Mouse (Mus musculus): Measurements from ENCODE around the gene Pde4a. TPM values are rescaled to one million over a fixed set of nuclear protein-coding genes. Genes with fewer than 3 reads are reported as not detected.
A peak's percentile ranks its signal among the peaks of the same experiment; 100 is the strongest.

The Pde4a gene
- 10 to 100 TPM; 58.9 to 60.0 TPM for total RNA-seq (2021)
- 57.2 and 68.9 TPM in 2 replicates for polyA plus RNA-seq (2012; rRNA removed)
- long read RNA-seq, transcript Pde4a-203 (15 exons, 2,962 nt) = major isoform, 10 of 24 reads
- long read RNA-seq, partial matches to known transcripts = 4 of 24 reads
- long read RNA-seq, other reads (novel, unspliced or antisense) = 10 of 24 reads

DNA sequence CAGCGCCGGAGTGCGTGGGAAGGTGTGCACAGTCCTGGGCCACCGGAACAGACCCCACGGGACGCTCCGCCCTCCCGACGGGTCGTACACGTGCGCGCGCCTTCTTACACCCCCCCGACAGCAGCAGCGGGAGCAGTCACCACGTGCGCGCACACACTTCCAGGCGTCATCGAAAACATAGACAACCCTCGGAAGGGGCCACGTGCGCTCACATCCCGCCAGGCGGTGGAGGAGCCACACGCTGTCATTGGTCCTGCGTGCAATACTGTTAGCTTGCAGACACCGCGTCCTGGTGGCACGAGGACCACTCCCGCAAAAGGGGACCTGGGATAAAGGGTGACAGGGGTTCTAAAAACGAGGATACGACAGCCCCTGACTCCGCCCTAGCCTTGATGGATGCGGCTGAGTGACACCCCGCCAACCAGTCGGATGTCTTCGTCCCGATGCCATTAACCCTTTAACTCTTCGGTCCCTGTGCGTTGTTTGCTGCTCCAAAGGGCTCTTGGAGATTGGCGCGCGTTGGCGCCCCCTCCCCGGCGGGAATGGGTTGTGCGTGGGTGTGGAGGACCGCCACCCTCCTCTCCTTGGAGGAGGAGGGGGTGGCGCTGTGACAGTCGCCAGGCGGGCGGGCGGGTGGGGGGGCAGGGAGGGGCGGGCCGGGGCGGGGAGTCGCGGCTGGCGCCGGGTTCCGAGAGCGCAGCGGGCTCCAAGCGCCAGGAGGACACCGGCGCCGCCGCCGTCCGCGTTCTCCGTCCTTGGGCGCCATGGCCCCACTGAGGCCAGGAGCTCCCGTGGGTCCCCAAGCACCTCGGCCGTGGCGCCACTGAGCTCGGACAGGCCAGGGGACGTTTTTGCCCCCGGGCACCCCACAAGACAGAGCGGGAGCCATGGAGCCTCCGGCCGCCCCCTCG, at the start of gene Pde4a:
TSS of gene Pde4a (plus strand) at position 674 of the 911 bp plus-strand sequence.
- DNase-seq = peak; percentile 49 to 56
- H3K4me3 ChIP-seq = peak within 1 kb of the TSS; percentile 58
- H3K9ac ChIP-seq (ENCODE audit: low read depth, low read length) = peak within 1 kb of the TSS; percentile 81
- under 1% methylated on average over 78 of the region's 86 CpGs for WGBS
- H3K79me2 ChIP-seq (replicated peaks; ENCODE audit: control insufficient read depth, insufficient read depth, low read length) = no peaks in the 10 kb centered on the region
- peak; percentile 45; the same call in 1 of the 2 replicates for TF ChIP-seq POLR2A (IDR thresholded peaks at IDR 0.05; ENCODE audit: insufficient read depth, low read depth, low read length)
- TF ChIP-seq EP300 (IDR thresholded peaks at IDR 0.05; ENCODE audit: insufficient read depth, low read depth, low read length) = no peak
- intact Hi-C loops (cut with DNase I) = no loop called here
- peaks cover 16% of the 10 kb centered on the region for H3K4me1 ChIP-seq (ENCODE audit: control insufficient read depth, insufficient read depth, low read length)
- no peaks in the 10 kb centered on the region for H3K36me3 ChIP-seq (ENCODE audit: control insufficient read depth, insufficient read depth, low read length)
- peak within 1 kb of the TSS; percentile 31; the same call in 1 of the 2 replicates for H3K27ac ChIP-seq
- no peaks in the 10 kb centered on the region for H3K27me3 ChIP-seq (ENCODE audit: control insufficient read depth, insufficient read depth, low read length)

- intact Hi-C loops (cut with DNase I) = no loop called here
- no peak overlapping the region for H3K9ac ChIP-seq (ENCODE audit: low read depth, low read length)
- 73% methylated on average over 6 of the region's 6 CpGs for WGBS
- H3K4me1 ChIP-seq (ENCODE audit: control insufficient read depth, insufficient read depth, low read length) = no peaks in the 10 kb centered on the region
- DNase-seq = no peak
- no peak overlapping the region for H3K27ac ChIP-seq
- no peaks in the 10 kb centered on the region for H3K27me3 ChIP-seq (ENCODE audit: control insufficient read depth, insufficient read depth, low read length)
- no peak for TF ChIP-seq POLR2A (IDR thresholded peaks at IDR 0.05; ENCODE audit: insufficient read depth, low read depth, low read length)
- TF ChIP-seq CTCF (IDR thresholded peaks at IDR 0.05) = no peak
- no peak for TF ChIP-seq EP300 (IDR thresholded peaks at IDR 0.05; ENCODE audit: insufficient read depth, low read depth, low read length)
- no peak overlapping the region for H3K4me3 ChIP-seq
- no peaks in the 10 kb centered on the region for H3K36me3 ChIP-seq (ENCODE audit: control insufficient read depth, insufficient read depth, low read length)
- H3K79me2 ChIP-seq (replicated peaks; ENCODE audit: control insufficient read depth, insufficient read depth, low read length) = no peaks in the 10 kb centered on the region
These were observed 48.4 kb upstream of the Pde4a start for GRCm38 (mm10) chr9:21117073-21117472.

DNA sequence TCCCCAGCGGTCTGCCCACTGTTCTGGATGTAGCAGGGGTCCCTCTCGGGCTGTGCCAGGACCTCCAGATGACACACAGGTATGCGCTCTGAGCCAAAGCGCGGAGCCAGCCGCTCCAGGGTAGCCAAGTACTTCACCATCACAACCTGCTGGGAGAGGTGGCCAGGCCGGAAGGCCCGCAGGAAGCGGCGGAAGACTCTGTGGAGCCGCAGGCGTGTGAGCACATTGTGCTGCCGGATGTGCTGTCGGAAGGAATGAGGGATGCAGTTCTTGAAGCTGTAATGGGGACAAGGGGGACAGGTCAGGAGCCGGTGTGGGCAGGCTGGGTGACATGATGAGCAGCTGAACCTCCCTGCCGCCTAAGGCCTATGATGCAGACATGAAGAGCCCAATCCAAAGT, 44.0 kb upstream of the Pde4a start:
- WGBS = 87% methylated on average over 16 of the region's 16 CpGs
- H3K27me3 ChIP-seq (ENCODE audit: control insufficient read depth, insufficient read depth, low read length) = no peaks in the 10 kb centered on the region
- H3K4me3 ChIP-seq = no peak overlapping the region
- peaks cover 4% of the 10 kb centered on the region; the same call in 1 of the 2 replicates for H3K4me1 ChIP-seq (ENCODE audit: control insufficient read depth, insufficient read depth, low read length)
- no peak overlapping the region for H3K27ac ChIP-seq
- H3K79me2 ChIP-seq (replicated peaks; ENCODE audit: control insufficient read depth, insufficient read depth, low read length) = no peaks in the 10 kb centered on the region
- no peak for TF ChIP-seq EP300 (IDR thresholded peaks at IDR 0.05; ENCODE audit: insufficient read depth, low read depth, low read length)
- TF ChIP-seq CTCF (IDR thresholded peaks at IDR 0.05) = no peak
- no peak for TF ChIP-seq POLR2A (IDR thresholded peaks at IDR 0.05; ENCODE audit: insufficient read depth, low read depth, low read length)
- no peak for DNase-seq
- intact Hi-C loops (cut with DNase I) = no loop called here
- H3K36me3 ChIP-seq (ENCODE audit: control insufficient read depth, insufficient read depth, low read length) = no peaks in the 10 kb centered on the region
- H3K9ac ChIP-seq (ENCODE audit: low read depth, low read length) = no peak overlapping the region

GRCm38 (mm10) chr9:21124837-21125236, 40.7 kb upstream of the Pde4a start:
- DNase-seq = no peak
- WGBS = 76% methylated on average over 5 of the region's 5 CpGs
- TF ChIP-seq CTCF (IDR thresholded peaks at IDR 0.05) (no peak), POLR2A (IDR thresholded peaks at IDR 0.05; ENCODE audit: insufficient read depth, low read depth, low read length) (no peak), EP300 (IDR thresholded peaks at IDR 0.05; ENCODE audit: insufficient read depth, low read depth, low read length) (no peak)
- Histone ChIP-seq H3K27ac (no peak overlapping the region), H3K4me3 (no peak overlapping the region), H3K27me3 (ENCODE audit: control insufficient read depth, insufficient read depth, low read length) (no peaks in the 10 kb centered on the region), H3K79me2 (replicated peaks; ENCODE audit: control insufficient read depth, insufficient read depth, low read length) (no peaks in the 10 kb centered on the region), H3K9ac (ENCODE audit: low read depth, low read length) (no peak overlapping the region), H3K4me1 (ENCODE audit: control insufficient read depth, insufficient read depth, low read length) (peaks cover 4% of the 10 kb centered on the region; the same call in 1 of the 2 replicates), H3K36me3 (ENCODE audit: control insufficient read depth, insufficient read depth, low read length) (no peaks in the 10 kb centered on the region)
- intact Hi-C loops (cut with DNase I) = no loop called here

DNA sequence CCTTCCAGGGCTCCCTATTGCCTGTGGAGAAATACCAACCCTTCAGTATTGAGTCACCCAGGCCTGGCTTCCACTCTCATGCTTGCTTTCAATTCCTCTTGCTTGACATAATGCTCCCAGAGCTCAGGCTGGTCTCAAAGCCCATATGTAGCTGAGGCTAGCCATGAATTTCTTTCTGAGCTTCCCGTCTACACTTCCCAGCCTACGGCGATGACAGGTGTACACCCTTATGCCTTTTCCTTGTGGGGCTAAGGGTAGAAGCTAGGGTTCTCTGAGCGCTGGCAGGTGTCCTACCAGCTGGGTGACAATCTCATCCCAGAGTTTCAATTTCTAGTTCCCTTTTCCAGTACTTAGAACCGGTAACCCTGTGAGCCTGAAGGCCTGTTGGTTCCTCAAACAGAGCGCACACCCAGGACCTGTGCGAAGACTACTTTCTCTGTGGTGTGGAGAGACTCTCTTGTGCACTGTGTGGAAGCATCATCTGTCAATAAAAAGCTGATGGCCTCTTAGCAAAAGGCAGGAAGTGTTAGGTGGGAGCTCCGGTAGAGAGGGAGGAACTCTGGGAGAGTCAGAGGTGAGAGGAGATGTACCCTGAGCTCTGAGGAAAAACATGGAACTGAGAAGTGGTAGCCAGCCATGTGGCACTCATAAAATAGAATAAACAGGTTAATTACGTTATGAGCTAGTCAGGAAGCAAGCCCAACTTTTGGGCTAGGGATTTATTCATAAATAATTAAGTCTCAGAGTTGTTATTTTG, 39.8 kb upstream of the Pde4a start:
- 76% methylated on average over 9 of the region's 9 CpGs for WGBS
- TF ChIP-seq POLR2A (IDR thresholded peaks at IDR 0.05; ENCODE audit: insufficient read depth, low read depth, low read length) (no peak), EP300 (IDR thresholded peaks at IDR 0.05; ENCODE audit: insufficient read depth, low read depth, low read length) (no peak), CTCF (IDR thresholded peaks at IDR 0.05) (no peak)
- no peak for DNase-seq
- Histone ChIP-seq H3K79me2 (replicated peaks; ENCODE audit: control insufficient read depth, insufficient read depth, low read length) (no peaks in the 10 kb centered on the region), H3K4me3 (no peak overlapping the region), H3K36me3 (ENCODE audit: control insufficient read depth, insufficient read depth, low read length) (no peaks in the 10 kb centered on the region), H3K27me3 (ENCODE audit: control insufficient read depth, insufficient read depth, low read length) (no peaks in the 10 kb centered on the region), H3K9ac (ENCODE audit: low read depth, low read length) (no peak overlapping the region), H3K4me1 (ENCODE audit: control insufficient read depth, insufficient read depth, low read length) (peaks cover 6% of the 10 kb centered on the region; the same call in 1 of the 2 replicates), H3K27ac (no peak overlapping the region)
- intact Hi-C loops (cut with DNase I) = no loop called here
